Mouse (Mus musculus): ENCODE measurements around the gene Fam181a. TPM values are rescaled to one million over a fixed set of nuclear protein-coding genes. Genes with fewer than 3 reads are reported as not detected.

Gene Fam181a
- polyA plus RNA-seq, 1 experiment: not detected

DNA sequence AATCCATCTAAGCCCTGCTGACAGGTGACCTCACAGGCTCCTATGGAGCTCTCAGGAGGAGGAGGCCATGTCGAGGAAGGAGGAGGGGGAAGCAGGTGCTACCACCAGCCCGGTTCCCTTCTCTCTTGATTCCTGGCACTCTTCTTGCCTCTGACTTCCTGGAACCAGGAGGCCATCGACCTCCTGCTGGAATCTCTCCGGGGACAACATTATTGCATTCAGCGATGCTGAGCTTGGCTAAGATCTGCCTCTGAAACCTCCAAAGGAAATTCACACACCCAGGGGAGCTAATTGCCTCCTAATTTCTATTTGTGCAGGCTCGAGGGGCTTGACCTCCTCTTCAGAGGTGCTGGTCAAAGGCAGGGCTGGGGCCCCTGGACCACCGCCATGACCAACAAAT, 16.3 kb downstream of the Fam181a start:
- H3K4me3 ChIP-seq (ENCODE audit: low read depth, low read length): no peak overlapping the region
- TF ChIP-seq POLR2A (IDR thresholded peaks at IDR 0.05; ENCODE audit: low read depth, low read length) (no peak), CTCF (IDR thresholded peaks at IDR 0.05; ENCODE audit: extremely low read depth, insufficient read length, insufficient replicate concordance, low read depth, low read length) (no peak)
- no peaks in the 10 kb centered on the region for H3K36me3 ChIP-seq (ENCODE audit: control insufficient read depth, insufficient read depth, low read length)
- no peaks in the 10 kb centered on the region for H3K27me3 ChIP-seq (ENCODE audit: control insufficient read depth, insufficient read depth, low read length)
- peaks cover 13% of the 10 kb centered on the region for H3K4me1 ChIP-seq (ENCODE audit: control insufficient read depth, insufficient read depth, insufficient read length, low read length)
- 36% methylated on average over 7 of the region's 7 CpGs for WGBS
- no peak overlapping the region for H3K27ac ChIP-seq (ENCODE audit: insufficient read depth, low read depth, low read length)

DNA sequence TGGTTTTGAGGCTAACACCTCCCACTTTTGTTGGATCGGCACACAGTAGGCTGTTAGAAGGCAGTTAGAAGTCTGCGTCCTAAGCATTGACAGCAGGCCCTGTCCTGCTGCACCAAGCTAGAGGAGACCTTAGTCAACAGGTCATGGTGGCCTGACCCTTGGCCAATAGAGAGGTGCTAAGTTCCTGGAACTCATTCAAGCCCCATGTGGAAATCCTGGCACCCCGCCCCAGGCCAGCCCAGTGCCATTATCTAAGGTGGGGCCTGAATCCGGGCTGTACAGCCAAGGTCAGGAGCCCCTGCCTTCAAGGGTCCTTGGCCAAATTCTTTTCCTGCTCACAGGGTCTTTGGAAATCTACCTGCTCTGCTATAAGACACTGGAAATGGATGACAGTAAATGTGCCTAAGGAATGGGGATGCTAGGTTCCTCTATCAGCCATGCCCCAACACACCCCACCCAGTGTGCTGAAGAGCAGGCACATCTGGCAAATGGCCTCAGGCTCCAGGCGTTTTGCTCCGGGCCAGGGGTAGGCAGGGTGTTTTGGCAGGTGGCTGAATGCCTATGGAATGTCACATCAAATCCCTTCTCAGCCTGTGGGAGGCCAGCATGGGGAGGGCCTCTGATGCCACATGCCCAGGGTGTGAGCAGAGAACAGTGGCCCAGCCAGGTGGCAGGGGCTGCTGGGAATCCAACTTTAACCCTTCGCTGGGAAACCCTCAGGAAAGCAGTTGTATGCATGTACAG, 17.8 kb downstream of the Fam181a start:
- no peak overlapping the region for H3K27ac ChIP-seq (ENCODE audit: insufficient read depth, low read depth, low read length)
- no peaks in the 10 kb centered on the region for H3K36me3 ChIP-seq (ENCODE audit: control insufficient read depth, insufficient read depth, low read length)
- no peak for TF ChIP-seq POLR2A (IDR thresholded peaks at IDR 0.05; ENCODE audit: low read depth, low read length)
- no peak for TF ChIP-seq CTCF (IDR thresholded peaks at IDR 0.05; ENCODE audit: extremely low read depth, insufficient read length, insufficient replicate concordance, low read depth, low read length)
- H3K4me1 ChIP-seq (ENCODE audit: control insufficient read depth, insufficient read depth, insufficient read length, low read length): peaks cover 18% of the 10 kb centered on the region
- WGBS: 47% methylated on average over 7 of the region's 7 CpGs
- H3K27me3 ChIP-seq (ENCODE audit: control insufficient read depth, insufficient read depth, low read length): no peaks in the 10 kb centered on the region
- no peak overlapping the region for H3K4me3 ChIP-seq (ENCODE audit: low read depth, low read length)

DNA sequence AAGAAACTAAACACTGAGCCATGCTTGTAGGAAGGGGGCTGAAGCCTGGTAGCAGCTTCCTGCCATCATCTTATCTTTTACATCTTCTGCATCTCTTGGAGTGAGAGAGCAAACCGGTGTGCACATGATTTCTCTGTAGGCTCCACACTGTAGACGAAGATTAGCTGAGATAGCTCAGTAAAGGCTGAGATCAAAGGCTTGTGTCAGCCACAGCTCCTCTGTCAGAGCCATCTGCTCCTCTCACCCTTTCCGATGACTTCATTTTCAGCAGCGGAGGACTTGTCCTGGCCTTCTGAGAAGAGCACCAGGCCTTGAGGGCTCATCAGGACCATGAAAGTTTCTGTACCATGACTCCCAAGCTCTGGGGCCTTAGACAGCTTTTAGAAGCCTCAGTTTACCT, 20.7 kb downstream of the Fam181a start:
- Histone ChIP-seq H3K4me3 (ENCODE audit: low read depth, low read length) (no peak overlapping the region), H3K4me1 (ENCODE audit: control insufficient read depth, insufficient read depth, insufficient read length, low read length) (peaks cover 12% of the 10 kb centered on the region), H3K27ac (ENCODE audit: insufficient read depth, low read depth, low read length) (peak overlapping the region; percentile 60; the same call in 1 of the 2 replicates), H3K27me3 (ENCODE audit: control insufficient read depth, insufficient read depth, low read length) (no peaks in the 10 kb centered on the region), H3K36me3 (ENCODE audit: control insufficient read depth, insufficient read depth, low read length) (peaks cover 4% of the 10 kb centered on the region; the same call in 1 of the 2 replicates)
- TF ChIP-seq CTCF (IDR thresholded peaks at IDR 0.05; ENCODE audit: extremely low read depth, insufficient read length, insufficient replicate concordance, low read depth, low read length) (no peak), POLR2A (IDR thresholded peaks at IDR 0.05; ENCODE audit: low read depth, low read length) (no peak)
- WGBS: 50% methylated on average over 4 of the region's 4 CpGs

DNA sequence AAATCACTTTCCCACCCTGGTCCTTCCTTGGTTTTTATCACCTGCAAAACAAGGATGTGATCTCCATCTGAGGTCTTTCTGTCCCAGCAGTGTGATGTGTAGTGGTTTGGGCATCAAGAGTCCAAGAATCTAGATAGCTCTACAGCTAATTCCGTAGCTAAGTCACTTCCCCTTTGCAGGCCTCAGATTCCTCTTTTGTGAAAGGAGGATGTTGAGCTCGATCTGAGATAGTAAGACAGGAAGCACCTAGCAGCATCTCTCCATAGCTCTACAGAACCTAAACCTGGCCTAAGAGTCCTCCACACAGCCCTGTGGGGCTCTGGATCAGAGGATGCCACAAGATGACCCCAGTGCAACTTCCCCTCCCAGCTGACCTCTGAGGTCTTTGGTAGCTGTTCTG, 22.1 kb downstream of the Fam181a start:
- Histone ChIP-seq H3K27ac (ENCODE audit: insufficient read depth, low read depth, low read length) (peak overlapping the region; percentile 52; the same call in 1 of the 2 replicates), H3K36me3 (ENCODE audit: control insufficient read depth, insufficient read depth, low read length) (peaks cover 4% of the 10 kb centered on the region; the same call in 1 of the 2 replicates), H3K4me1 (ENCODE audit: control insufficient read depth, insufficient read depth, insufficient read length, low read length) (peaks cover 12% of the 10 kb centered on the region), H3K27me3 (ENCODE audit: control insufficient read depth, insufficient read depth, low read length) (no peaks in the 10 kb centered on the region), H3K4me3 (ENCODE audit: low read depth, low read length) (no peak overlapping the region)
- TF ChIP-seq POLR2A (IDR thresholded peaks at IDR 0.05; ENCODE audit: low read depth, low read length) (no peak), CTCF (IDR thresholded peaks at IDR 0.05; ENCODE audit: extremely low read depth, insufficient read length, insufficient replicate concordance, low read depth, low read length) (no peak)
- 62% methylated on average over 2 of the region's 2 CpGs for WGBS

DNA sequence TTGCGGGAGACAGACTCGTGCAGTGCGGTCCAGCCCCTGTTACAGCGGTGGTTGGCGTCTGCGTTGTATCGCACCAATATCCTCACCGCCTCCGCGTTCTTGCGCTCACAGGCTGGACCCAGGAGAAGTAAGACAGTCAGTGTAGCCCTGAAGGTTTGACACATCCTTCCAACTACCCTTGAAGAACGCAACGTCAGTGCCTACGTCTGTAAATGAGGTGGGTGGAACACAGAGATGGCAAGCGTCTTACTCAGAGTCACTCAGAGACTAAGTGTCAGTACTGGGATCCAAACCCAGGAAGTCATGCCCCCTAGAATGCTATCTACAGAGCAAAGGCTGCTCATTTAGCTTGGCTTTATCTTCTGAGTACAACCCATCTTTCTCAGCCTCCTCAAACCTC, 22.7 kb downstream of the Fam181a start:
- TF ChIP-seq POLR2A (IDR thresholded peaks at IDR 0.05; ENCODE audit: low read depth, low read length) (no peak), CTCF (IDR thresholded peaks at IDR 0.05; ENCODE audit: extremely low read depth, insufficient read length, insufficient replicate concordance, low read depth, low read length) (no peak)
- Histone ChIP-seq H3K4me3 (ENCODE audit: low read depth, low read length) (no peak overlapping the region), H3K36me3 (ENCODE audit: control insufficient read depth, insufficient read depth, low read length) (peaks cover 4% of the 10 kb centered on the region; the same call in 1 of the 2 replicates), H3K27me3 (ENCODE audit: control insufficient read depth, insufficient read depth, low read length) (no peaks in the 10 kb centered on the region), H3K27ac (ENCODE audit: insufficient read depth, low read depth, low read length) (peak overlapping the region; percentile 52), H3K4me1 (ENCODE audit: control insufficient read depth, insufficient read depth, insufficient read length, low read length) (peaks cover 12% of the 10 kb centered on the region)
- WGBS: 87% methylated on average over 15 of the region's 15 CpGs

DNA sequence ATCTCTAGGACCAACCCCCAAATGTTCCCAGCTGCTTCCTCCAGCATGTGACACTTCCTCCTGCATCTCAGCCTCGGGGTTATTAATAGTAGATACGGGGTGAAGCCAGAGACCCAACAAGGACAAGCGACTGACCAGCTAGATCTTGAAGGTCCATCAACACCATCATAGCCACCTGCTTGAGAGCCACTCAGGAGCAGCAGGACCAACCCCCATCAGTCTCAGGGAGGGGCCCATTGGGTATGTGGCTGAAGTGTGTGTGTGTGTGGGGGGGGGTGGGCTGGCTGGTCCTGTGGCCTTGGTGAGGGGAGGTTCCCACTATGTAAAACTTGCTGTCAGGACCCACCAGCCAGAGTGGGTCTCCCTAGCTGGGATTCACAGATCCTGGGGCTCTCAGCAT, 26.0 kb downstream of the Fam181a start:
- no peak for TF ChIP-seq POLR2A (IDR thresholded peaks at IDR 0.05; ENCODE audit: low read depth, low read length)
- no peak for TF ChIP-seq CTCF (IDR thresholded peaks at IDR 0.05; ENCODE audit: extremely low read depth, insufficient read length, insufficient replicate concordance, low read depth, low read length)
- Histone ChIP-seq H3K27me3 (ENCODE audit: control insufficient read depth, insufficient read depth, low read length) (no peaks in the 10 kb centered on the region), H3K4me1 (ENCODE audit: control insufficient read depth, insufficient read depth, insufficient read length, low read length) (peaks cover 10% of the 10 kb centered on the region; the same call in 1 of the 2 replicates), H3K27ac (ENCODE audit: insufficient read depth, low read depth, low read length) (peak overlapping the region; percentile 76), H3K4me3 (ENCODE audit: low read depth, low read length) (peak overlapping the region; percentile 61), H3K36me3 (ENCODE audit: control insufficient read depth, insufficient read depth, low read length) (peaks cover 4% of the 10 kb centered on the region; the same call in 1 of the 2 replicates)
- 64% methylated on average over 3 of the region's 3 CpGs for WGBS

DNA sequence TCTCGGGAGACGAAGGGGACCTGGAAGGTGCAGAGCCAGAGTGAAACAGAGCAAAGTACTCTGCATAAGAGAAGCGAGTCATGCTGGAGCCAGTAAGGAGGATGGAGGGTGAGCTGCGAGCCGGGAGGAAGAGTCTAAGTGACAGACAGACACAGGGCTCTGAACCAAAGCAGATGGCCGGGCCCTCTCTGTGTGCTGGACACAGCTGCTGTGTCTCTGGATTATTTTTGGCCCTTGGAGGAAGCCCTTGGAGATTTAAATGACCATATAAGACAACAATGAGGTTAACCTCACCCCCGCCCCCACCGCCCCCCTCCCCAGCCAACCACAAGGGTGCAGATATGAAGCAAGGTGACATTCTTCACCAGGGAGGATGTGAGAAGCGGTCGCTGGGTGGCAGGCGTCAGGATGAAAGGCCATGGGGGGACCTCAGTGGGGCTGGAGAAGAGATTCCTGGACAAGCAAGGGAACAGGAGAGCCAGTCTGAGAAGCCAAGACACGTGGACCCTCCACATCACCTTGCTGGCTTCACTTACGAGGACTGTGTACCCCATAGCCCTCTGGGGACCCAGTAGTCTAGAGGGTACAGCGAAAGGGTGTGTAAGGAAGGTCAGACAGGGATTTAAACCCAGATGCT, 27.5 kb downstream of the Fam181a start:
- 59% methylated on average over 14 of the region's 14 CpGs for WGBS
- peak overlapping the region; percentile 61 for H3K4me3 ChIP-seq (ENCODE audit: low read depth, low read length)
- no peaks in the 10 kb centered on the region for H3K27me3 ChIP-seq (ENCODE audit: control insufficient read depth, insufficient read depth, low read length)
- TF ChIP-seq CTCF (IDR thresholded peaks at IDR 0.05; ENCODE audit: extremely low read depth, insufficient read length, insufficient replicate concordance, low read depth, low read length) (no peak), POLR2A (IDR thresholded peaks at IDR 0.05; ENCODE audit: low read depth, low read length) (no peak)
- peak overlapping the region; percentile 76 for H3K27ac ChIP-seq (ENCODE audit: insufficient read depth, low read depth, low read length)
- H3K36me3 ChIP-seq (ENCODE audit: control insufficient read depth, insufficient read depth, low read length): peaks cover 4% of the 10 kb centered on the region; the same call in 1 of the 2 replicates
- H3K4me1 ChIP-seq (ENCODE audit: control insufficient read depth, insufficient read depth, insufficient read length, low read length): peaks cover 4% of the 10 kb centered on the region; the same call in 1 of the 2 replicates
